Mouse (Mus musculus) left cerebral cortex, adult 9 months (tissue): ENCODE data around the gene 4921539E11Rik.

Source experiments
- DNase-seq, 2 experiments: peaks; one replicate each; pipeline ENCODE4 v3.0.0; 2022; ENCODE audit warnings: low spot score in 2 of 2

Gene 4921539E11Rik

DNA sequence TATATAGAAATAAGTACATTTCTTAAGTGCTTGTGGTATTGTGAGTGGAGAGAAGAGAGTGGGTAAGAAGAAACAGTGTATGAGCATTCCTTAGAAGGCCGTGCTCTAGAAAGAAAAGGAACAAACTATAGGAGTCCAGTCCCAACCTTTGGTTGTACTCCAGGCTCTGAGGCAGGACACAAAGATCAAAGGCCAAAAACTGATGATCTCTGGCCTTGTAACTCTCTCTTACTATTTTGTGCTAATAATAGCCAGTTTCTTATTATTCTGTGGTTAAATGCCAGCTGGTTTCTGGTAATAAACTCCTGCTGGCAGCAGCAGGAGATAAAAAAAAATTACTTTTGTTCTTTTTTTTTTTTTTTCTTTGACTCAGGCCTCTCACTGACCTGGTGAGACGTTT lies 58.5 kb downstream of the 4921539E11Rik start:
- no peak for DNase-seq

DNA sequence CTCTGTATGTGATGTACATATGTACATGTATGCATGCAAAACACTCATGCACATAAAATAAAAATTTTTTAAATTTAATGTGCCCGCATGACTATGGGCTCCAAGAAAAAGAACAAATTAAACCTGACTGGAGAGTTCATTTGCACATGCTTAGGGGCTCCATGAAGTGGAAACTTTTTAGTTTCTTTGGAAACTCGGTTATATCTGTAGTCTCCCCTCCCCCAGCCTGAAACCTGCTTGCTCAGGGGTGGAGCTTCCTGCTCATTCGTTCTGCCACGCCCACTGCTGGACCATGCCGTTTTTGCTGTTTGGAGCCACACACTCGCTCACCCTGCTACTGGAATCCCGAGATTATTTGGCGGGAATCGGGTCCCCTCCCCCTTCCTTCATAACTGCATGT lies 67.8 kb downstream of the 4921539E11Rik start:
- DNase-seq: no peak

DNA sequence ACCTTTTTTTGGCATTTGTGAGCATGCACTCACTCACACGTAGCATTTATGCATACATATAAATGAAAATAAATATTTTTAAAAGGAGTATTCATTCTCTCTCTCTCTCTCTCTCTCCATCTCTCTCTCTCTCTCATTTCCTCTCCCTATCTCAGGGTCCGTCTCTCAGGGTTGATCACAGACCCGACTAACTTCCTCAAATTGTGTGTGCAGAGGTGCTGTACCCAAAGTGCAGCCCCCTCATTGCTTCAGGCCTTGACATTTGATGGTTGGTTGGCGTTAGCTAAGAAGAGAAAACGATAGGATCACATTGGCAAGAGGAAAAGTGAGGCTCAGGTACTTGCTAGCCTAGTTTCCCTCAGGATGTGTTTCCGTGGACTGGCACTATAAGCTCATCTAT lies 68.9 kb downstream of the 4921539E11Rik start:
- no peak for DNase-seq

DNA sequence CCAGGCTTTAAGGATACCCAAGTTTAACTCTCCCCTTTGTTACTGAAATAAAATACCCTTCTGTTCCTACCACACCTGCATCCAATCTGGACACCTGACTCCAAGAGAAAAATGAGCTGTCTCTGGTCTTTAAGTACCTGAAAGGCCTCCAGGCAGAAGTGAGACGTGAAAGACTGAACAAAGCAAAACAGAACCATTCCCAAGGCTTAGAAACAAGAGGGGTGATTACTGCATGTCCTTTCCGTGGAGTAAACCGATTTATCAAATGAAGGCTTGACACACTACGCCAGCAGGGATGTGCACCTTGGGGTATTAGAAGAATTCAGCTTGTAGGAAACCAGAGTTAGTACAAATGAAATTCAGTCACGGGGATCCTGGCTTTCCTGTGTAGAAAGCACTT lies 71.7 kb downstream of the 4921539E11Rik start:
- no peak for DNase-seq

DNA sequence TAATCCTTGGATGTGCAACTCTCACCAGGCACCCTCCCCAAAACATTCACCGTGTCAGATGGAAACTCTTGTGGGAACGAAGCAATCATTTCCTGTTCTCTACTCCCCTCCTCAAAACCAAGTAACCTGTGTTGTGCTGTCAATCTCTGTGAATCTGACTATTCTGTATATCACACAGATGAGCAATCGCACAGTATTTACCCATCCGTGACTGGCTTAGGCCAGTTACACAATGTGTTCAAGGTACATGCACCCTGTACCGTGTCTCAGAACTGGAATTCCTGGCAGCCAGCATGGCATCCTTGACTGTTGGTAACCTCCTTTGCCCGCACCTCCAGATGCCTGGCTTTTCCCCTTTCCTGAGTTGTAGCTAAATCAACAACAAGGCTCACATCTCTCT lies 74.6 kb downstream of the 4921539E11Rik start:
- DNase-seq: no peak

DNA sequence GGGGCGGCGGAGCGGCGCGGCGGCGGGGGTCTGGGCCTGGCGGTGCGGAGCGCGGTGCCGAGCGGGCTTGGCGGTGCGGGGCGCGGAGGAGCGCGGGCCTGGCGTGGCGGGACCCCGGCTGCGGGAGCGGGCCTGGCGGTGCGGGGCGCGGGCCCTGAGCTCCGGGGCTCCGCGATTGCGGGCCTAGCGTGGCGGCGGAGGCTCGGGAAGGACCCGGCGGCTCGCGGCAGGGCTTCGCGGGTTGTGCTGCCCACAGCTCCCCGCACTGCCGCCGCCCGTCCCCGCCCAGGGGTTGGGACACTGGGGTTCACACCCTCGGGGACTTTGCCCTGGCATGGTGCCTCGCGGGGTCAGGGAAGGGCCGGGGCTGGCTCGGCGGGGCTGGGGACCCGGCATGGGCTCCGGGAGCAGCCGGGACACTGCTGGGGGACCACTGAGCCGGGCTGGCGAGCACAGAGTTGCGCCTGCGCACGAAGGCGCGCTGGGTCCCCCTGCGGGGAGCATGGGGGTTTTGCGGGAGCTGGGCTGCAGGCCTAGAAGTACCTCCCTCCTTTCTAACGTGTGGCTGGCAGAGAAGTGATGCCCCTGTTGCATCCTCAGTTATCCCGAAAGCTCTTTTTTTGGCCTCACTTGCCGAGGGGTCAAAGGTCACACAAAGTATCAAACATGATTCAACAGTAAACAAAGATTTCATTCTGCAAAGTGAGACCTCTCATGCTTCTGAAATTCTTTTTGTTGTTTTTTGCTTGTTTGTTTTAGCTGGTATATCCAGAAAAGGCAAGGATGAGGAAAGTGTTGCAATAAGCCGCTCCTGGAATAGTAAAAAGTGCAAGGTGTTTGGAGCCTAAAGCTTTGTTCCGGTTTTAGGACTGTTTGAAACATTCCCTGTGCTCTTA lies 75.5 kb downstream of the 4921539E11Rik start, which contains the start of gene Slc35d1:
Gene Slc35d1, minus strand, starts transcription at position 240 of the 896 bp plus-strand sequence.
- DNase-seq: peak; percentile 33 to 72

DNA sequence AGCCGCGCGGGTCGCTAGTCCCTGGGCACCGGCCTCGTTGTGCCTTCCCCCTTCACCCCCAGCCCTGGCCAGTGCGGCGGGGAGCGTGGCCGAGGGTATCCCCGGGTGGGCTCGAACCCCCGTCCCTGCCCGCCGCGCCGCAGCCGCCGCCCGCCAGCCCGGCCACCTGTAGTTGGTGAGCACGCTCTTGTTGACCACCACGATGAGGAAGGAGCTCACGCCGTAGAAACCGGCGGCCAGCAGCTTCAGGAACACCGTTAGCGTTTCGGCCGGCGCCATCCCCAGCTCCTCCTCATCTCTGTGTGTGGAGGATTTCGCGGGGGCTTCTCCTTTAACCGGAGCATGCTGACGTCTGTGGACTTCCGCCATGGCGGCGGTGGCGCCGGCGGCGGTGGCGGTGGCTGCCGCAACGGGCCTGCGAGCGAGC lies 76.2 kb downstream of the 4921539E11Rik start:
- DNase-seq: peak; percentile 37 to 70

DNA sequence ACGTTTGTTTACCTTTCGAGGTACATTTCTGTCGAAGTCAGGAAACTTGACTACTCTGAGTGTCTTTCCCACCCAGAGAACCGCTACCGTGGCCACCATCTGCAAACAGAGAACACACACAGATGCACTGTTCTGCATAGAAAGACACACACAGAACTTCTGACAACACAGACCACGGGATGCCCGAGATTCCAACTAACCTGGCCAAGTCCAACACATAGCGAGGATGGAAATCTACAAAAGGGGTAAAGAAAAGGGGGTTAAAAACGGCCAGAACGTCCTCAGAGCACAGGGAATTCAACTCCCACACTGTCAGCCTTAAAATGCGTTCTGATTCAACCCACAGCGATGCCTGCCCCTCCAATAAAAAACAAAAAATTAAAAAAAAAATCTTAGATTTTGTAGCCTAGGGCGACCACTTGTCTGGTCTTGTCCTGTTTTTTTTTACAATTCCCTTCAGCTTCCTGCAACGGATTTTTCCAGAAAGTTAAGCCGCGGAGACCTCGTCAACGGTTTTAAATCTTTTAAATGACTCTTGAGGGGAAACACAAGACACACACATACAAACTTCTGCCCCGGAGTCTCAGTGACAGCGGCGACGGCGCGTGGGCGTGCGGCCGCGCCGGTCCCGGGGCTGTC lies 76.7 kb downstream of the 4921539E11Rik start:
- DNase-seq: no peak

DNA sequence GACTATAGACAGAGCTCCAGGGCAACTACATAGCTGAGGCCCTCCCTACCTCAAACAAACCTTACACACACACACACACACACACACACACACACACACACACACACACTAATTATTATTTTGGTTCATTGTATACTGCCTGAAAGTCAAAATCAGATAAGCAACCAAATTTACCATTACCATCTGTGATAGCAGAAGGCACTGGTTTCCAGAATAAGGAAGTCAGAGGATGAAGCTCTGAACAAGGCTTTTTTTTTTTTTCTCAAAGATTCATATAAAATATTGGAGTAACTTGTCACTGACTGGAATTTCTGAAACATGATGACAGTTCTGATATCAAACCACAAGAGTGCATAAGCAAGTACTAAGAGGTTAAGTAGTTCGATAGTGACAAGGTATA lies 82.1 kb downstream of the 4921539E11Rik start:
- DNase-seq: no peak

DNA sequence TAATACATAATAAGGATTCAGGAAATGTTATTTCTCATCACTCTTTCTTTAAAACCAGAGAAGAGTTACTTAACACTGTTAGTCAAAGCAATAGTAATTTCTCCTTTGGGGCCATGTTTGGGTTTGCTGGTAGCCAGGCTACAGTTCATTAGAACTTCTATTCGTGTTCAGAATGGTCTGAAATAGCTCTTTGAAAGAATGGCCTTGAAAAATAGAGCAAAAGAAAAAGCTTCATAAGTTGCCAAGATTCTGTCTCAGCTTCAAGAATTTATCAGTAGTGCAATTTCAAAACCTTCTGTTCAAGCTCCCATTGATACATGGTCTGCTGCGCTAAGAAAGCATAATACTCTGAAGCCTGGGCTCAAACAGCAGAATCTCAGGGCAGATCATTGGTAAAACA lies 87.0 kb downstream of the 4921539E11Rik start:
- no peak for DNase-seq

DNA sequence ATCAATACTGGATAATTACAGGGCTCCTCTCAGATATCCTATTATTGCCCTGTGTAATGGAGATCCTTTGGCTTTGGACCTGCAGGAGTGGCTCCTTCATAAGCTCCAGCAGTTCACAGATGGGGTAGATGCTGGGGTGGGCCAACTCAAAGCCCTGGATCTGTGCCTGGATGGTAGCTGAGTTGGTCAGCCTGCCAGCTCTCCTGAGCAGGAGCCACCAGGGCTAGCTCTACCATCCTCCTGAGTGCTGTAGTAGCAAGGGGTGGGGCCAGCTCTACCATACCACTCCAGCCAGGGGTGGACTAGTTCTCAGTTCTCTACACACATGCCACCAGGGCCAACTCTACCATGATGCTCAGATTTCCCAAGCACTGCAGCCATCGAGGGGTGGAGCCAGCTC lies 90.6 kb downstream of the 4921539E11Rik start:
- no peak for DNase-seq

DNA sequence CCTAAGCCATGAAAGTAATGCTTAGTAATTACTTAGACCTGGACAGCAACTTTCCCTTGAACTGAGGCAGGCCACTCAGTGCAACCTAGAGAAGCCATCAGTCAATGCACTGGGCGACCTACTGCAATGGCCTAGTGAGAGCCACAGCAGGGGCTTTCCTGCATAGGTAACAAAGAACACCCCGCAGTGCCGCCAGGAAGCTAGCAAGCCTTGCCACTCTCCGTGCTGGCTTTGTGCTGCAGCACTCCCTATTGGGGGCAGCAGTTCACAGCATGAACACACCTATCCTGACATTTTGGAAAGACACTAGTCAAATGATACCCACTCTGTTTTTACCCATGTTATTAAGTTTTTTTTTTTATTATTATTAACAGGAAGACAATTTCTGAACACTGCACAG lies 91.6 kb downstream of the 4921539E11Rik start:
- DNase-seq: no peak

DNA sequence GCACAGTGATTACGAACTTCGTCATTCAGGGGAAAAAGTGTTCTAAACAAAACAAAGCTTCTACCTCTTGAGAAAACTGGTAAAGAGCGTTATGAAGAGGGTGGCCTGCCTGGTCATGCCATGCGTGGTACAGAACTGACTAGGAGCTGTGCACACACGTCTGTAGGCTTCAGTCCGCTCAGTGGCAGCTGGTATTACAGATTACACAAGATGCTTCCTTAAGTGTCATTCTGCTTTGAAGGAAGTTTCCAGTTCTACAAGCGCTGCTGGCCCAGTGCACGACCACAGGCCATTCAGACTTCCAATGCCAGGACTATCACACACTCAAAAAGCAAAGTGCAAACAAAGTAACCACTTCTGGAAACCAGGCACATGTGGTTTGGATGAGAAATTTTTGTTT lies 93.3 kb downstream of the 4921539E11Rik start:
- DNase-seq: no peak

DNA sequence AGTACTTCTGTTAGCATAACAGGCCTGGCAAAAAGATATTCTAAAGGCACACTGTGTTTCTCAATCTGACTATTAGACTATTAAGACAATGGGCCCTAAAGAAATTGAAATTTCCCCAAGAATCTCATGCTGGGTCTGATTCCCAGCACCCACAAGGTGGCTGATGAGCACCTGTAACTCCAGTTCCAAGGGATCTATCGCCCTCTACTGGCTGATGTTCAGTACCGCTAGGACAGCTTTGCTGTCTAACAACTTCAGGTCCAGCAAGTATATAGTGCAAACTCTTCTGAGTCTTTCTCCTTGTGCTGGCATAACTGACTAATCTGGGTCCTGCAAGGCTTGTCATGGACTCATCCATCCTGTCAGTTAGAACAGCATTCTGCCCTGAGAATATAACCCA lies 98.2 kb downstream of the 4921539E11Rik start:
- DNase-seq: no peak

DNA sequence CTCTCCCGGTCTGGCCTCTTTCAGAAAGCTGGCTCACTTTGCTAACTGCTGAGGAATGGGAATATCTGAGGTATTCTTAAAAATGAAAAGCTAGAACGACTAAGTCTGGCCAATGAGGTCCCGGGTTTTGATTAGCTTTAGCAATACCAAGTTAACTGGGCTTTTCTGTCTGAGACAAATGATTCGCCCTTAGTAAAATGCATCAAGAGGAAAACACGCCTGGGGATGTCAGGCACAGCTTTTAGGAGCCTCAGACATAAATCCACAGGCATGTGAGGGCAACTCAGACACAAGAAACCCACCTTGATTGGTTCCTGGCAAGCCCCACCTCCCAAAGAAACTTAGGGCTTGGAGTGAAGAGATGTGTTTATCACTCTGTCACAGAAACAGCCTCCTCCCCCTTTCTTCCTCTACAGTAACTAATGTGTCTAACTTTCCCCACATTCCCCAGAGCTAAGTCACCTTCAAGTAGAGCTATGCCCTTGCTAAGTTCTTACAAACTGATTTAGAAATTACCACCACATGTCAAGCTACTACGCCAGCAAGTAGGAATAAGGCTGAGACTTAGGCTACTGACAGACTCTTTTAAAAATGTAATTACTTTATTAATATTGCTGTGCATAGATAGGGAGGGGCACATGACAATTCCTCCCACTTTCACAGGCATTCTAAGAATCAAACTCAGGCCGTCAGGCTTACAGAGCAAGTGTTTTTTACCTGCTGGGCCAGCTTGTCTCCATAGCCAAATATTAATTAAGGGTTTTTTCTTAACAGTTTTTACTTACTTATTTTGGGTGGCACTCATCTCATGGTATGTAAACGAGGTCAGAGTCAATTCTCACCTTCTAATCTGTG lies 101.7 kb downstream of the 4921539E11Rik start:
- DNase-seq: no peak
